Mouse (Mus musculus) erythroblast, embryonic 14.5 days (primary cell): Measurements from ENCODE around the gene Xpo6.

Experiments used
- GATA1 ChIP-seq: IDR thresholded peaks from 2 replicates; pipeline ENCODE4 v1.6.1; 2012; ENCODE audit warnings: low read length, inconsistent platforms, mixed read lengths
- TAL1 ChIP-seq: IDR thresholded peaks from 3 replicates; pipeline ENCODE4 v1.6.1; 2012; ENCODE audit warnings: low read length, inconsistent platforms, mixed read lengths

DNA sequence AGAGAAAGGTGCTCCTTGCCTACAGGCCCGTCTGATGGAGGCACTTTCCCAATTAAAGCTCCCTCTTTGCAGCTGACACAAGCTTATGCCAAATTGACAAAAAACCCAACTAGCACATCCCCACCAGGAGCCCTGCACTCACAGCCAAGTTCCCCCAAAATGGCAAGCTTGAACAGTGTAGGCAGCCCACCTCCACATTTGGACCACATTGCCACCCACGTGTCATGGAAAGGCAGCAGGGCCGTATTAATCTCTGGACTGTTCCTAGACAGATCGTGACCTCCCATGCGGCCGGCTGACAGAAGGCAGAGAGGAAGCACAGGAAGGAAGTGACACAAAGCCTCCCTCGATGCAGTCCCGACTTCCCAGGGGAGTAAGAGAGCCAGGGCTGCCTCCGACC is 125.2 kb downstream of the Xpo6 start:
- TF ChIP-seq GATA1 (no peak), TAL1 (no peak)
